Mouse (Mus musculus) lung, adult 2 months (tissue): ENCODE data around the gene Gstcd.

Experiments used
- CTCF ChIP-seq: fragments of 200-500 bp; IDR thresholded peaks from 2 replicates; pipeline ENCODE4 v1.5.1; 2011; ENCODE audit warnings: mild to moderate bottlenecking, low read length, control low read depth; ENCODE audit not compliant: insufficient read depth
- POLR2A ChIP-seq: fragments of 200-500 bp; IDR thresholded peaks from 2 replicates; pipeline ENCODE4 v1.6.1; 2011; ENCODE audit warnings: low read depth, mild to moderate bottlenecking, control low read depth, low read length, borderline replicate concordance; ENCODE audit errors: extremely low read depth

DNA sequence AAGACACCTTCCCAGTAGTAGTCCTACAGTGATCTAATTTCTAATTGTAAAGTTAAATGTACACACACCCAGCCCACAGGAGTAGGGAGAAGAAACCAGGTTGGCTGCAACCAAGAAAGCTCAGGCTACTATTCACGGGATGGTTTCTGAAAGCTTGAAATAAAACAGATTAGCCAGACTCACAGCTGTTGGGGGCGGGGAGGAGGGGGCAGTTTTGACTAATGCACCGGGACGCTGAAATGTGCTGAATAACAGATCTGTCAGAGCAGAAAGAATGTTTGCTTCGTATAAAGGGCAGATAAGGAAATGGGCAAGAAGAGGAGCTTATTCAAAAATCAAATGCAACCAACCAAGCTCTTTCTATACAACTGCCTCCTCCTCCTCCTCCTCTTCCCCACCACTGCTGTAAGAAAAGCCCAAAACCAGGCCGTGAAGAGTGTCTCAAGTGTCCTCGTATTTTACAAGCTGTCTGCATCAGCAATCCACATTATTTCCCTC lies 143.5 kb downstream of the Gstcd start:
- no peak for TF ChIP-seq CTCF
- TF ChIP-seq POLR2A, result no peak
